Mouse (Mus musculus): ENCODE results near the gene Zbtb17. TPM values are rescaled to one million over a fixed set of nuclear protein-coding genes. Genes with fewer than 3 reads are reported as not detected.

The Zbtb17 gene
- polyA plus RNA-seq, 1 experiment from 2014 or later, result 25.3 TPM

Other genes with a start within 250 kb of the Zbtb17 start
- 2.0 and 2.3 TPM in 2 replicates for gene Rsg1, start 230.7 kb upstream of the Zbtb17 start, polyA plus RNA-seq (2016; fragmentation: Nextera tagmentation; extraction: Ambion mirVana)
- gene Arhgef19, start 205.2 kb upstream of the Zbtb17 start, polyA plus RNA-seq (2016; fragmentation: Nextera tagmentation; extraction: Ambion mirVana), result 2.6 and 3.1 TPM in 2 replicates
- gene Epha2, start 143.4 kb upstream of the Zbtb17 start, polyA plus RNA-seq (2016; fragmentation: Nextera tagmentation; extraction: Ambion mirVana), result 5.3 and 6.1 TPM in 2 replicates
- 0.93 and 1.1 TPM in 2 replicates for gene Fam131c, start 76.4 kb upstream of the Zbtb17 start, polyA plus RNA-seq (2016; fragmentation: Nextera tagmentation; extraction: Ambion mirVana)
- gene Clcnka, start 45.9 kb upstream of the Zbtb17 start, polyA plus RNA-seq (2016; fragmentation: Nextera tagmentation; extraction: Ambion mirVana), result 0.06 and 0.15 TPM in 2 replicates
- gene Clcnkb, start 28.6 kb upstream of the Zbtb17 start, polyA plus RNA-seq (2016; fragmentation: Nextera tagmentation; extraction: Ambion mirVana), result 0.78 and 1.2 TPM in 2 replicates
- 186 and 208 TPM in 2 replicates for gene Hspb7, start 23.9 kb upstream of the Zbtb17 start, polyA plus RNA-seq (2016; fragmentation: Nextera tagmentation; extraction: Ambion mirVana)
- gene Srarp, start 8.5 kb upstream of the Zbtb17 start, polyA plus RNA-seq (2016; fragmentation: Nextera tagmentation; extraction: Ambion mirVana), result not detected in 2 replicates
- gene Spen, start 93.9 kb downstream of the Zbtb17 start, polyA plus RNA-seq (2016; fragmentation: Nextera tagmentation; extraction: Ambion mirVana), result 9.0 and 9.1 TPM in 2 replicates
- 70.1 and 70.6 TPM in 2 replicates for gene Fblim1, start 161.4 kb downstream of the Zbtb17 start, polyA plus RNA-seq (2016; fragmentation: Nextera tagmentation; extraction: Ambion mirVana)
- gene Tmem82, start 174.0 kb downstream of the Zbtb17 start, polyA plus RNA-seq (2016; fragmentation: Nextera tagmentation; extraction: Ambion mirVana), result 0.19 and 0.37 TPM in 2 replicates
- 0.21 and 0.24 TPM in 2 replicates for gene Slc25a34, start 179.2 kb downstream of the Zbtb17 start, polyA plus RNA-seq (2016; fragmentation: Nextera tagmentation; extraction: Ambion mirVana)
- 6.1 and 6.2 TPM in 2 replicates for gene Plekhm2, start 220.2 kb downstream of the Zbtb17 start, polyA plus RNA-seq (2016; fragmentation: Nextera tagmentation; extraction: Ambion mirVana)
- gene Rsc1a1, start 240.9 kb downstream of the Zbtb17 start, polyA plus RNA-seq (2016; fragmentation: Nextera tagmentation; extraction: Ambion mirVana), result 0.82 TPM in 1 of 2 replicates, not detected in the other